Mouse (Mus musculus) CH12.LX (cell line): ENCODE results near the gene Ppm1l.

Experiments used
- CTCF ChIP-seq, 2 experiments: IDR thresholded peaks in 1 of 2; conservative IDR thresholded peaks in 1 of 2; 2 replicates each; pipeline ENCODE4 v1.5.1; 2011 to 2012; ENCODE audit warnings: low read depth in 2 of 2, low read length in 2 of 2, improper control_type of control experiment in 1 of 2, inconsistent platforms in 1 of 2, mild to moderate bottlenecking in 1 of 2, moderate library complexity in 1 of 2
- JUND ChIP-seq: conservative IDR thresholded peaks from 2 replicates; pipeline ENCODE4 v1.6.1; 2011; ENCODE audit warnings: low read depth, low read length, improper control_type of control experiment
- RAD21 ChIP-seq: IDR thresholded peaks from 2 replicates; pipeline ENCODE4 v1.6.1; 2011; ENCODE audit warnings: low read depth, mild to moderate bottlenecking, low read length, improper control_type of control experiment, moderate library complexity
- UBTF ChIP-seq: IDR thresholded peaks from 2 replicates; pipeline ENCODE4 v1.6.1; 2012; ENCODE audit warnings: low read depth, mild to moderate bottlenecking, inconsistent platforms, low read length, improper control_type of control experiment, moderate library complexity

DNA sequence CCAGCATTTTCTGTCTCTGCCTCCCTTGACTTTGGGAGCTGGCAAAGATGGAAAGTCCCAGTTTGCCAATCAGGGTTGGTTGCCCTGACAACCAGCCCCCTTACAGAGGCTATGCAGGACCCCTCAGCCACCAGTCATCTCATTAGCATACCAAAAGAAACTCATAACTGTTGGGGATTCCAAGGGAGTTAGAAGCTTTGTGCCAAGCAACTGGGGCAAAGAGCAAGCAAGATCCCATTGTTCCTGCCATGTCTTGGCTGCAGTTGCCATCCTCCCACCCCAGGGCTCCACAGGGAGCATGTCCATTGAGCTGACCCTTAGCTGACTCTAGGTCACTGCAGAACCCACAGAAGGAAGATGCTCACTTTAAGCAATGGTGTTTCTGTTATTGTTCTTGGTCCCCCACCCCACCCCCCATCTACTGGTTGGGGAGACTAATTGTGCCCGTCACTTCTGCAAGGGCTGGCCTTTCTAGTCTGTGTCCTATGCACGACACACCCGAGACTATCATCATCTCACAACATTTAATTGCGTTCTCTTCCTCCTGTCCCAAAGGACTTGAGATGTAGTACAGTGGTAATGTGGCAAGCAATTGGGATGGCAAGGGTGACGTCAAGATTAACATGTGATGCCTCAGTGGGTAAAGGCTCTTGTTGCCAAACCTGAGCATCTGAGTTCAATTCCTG lies 89.7 kb downstream of the Ppm1l start:
- TF ChIP-seq CTCF (conservative IDR thresholded peaks at IDR 0.05 in 1 of 2, IDR thresholded peaks at IDR 0.05 in 1 of 2; ENCODE audit: low read depth in 2 of 2, low read length in 2 of 2) = no peak
- no peak for TF ChIP-seq JUND
- TF ChIP-seq UBTF = no peak
- no peak for TF ChIP-seq RAD21
